Mouse (Mus musculus) pancreas, adult 10 weeks (tissue): ENCODE data around the gene Tex264. TPM values are rescaled to one million over a fixed set of nuclear protein-coding genes. Genes with fewer than 3 reads are reported as not detected.

Experiments used
- polyA plus RNA-seq: library from polyadenylated mRNA; stranded (reverse); fragments of 350-450 nt; fragmentation: Illumina TruSeq; extraction: RNeasy Lipid Tissue Mini Kit (QIAGEN cat#74804); gene quantifications from one replicate; pipeline ENCODE4 v1.2.3, GENCODE M21; 2015; ENCODE audit warnings: low read depth, low replicate concordance; ENCODE audit not compliant: insufficient read depth

The Tex264 gene
- polyA plus RNA-seq = 18.5 TPM

DNA sequence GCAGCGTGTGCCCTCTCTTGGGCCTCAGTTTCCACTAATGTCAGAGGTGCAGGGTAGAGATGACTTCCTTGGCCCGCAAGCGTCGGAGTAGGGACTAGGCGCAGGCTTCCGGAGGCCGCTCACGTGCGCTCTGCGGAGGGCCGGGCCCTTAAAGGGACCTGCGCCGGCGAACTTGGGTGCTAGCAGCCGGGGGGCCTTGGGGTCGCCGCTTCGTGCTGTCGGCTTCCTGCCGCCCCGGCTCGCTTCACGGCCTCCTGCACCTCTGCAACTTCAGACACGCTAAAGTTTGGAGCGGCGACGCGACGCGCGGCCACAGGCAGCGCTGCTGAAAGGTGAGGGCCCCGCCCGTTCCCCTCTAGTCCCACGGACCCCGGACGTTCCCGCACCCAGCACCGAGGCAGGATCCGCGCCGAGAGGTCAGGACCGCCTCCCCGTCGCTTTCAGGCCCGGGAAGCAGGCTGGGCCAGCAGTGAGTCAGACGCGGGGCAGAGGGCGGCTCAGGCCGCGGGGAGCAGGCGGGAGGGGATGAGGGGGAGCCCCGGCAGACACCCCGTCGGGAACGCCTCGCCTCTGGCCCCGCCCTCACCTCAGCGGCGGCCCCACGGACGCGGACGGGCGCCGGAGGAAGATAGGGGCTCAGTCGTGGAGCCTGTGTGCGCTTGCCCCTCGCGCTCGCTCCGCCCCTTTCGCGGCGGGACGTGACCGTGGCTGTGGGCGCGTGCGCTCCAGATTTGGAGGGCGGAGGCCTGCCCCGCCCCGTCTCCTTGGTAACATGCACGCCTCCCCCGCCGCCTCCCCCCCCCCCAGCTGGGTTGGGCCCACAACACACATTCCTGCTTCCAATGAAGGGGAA, at the start of gene Tex264:
Tex264 (minus strand) TSS at position 679 of the 853 bp plus-strand sequence.

DNA sequence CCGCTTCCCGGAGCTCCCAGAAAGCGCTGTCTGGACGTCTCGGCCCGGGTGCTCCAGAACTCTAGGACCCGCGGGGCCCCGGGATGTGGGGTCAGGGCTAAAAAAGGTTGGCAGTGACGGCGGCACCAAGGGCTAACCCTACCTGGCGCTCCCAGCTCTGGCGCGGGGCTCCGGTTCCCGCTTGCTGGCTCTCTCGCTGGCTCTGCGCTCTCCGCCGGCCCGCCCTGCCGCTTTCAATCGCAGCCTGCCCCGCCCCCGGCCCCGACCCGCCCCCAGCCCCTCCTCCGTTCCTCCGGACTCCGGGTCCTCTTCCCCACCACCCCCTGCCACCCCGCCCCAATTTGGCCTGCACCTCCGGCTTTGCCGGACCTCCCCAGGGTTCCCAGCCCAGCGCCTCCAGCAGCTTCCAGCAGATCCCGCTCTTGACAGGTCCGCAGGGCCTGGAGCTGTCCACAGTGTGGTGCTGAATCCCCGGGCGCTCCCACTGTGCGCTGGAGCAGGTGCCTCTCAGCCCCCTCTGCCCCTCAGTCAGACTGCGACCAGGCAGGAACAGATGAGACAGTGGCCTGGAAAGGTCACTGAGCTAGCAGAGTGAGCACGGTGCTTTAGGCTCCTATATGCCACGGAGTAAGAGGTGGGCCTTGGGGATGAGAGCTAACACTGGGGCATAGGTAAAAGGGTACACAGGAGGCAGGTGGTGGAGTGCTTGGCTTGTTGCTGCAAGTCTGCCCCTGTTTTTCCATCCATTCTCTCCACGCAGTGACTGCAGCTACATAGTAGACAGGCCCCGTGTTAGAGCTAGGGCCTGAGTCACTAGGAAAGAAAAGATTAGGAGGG, 29.6 kb downstream of the Tex264 start, which contains the start of gene Grm2:
Grm2 (minus strand) TSS at position 199 of the 837 bp plus-strand sequence.

DNA sequence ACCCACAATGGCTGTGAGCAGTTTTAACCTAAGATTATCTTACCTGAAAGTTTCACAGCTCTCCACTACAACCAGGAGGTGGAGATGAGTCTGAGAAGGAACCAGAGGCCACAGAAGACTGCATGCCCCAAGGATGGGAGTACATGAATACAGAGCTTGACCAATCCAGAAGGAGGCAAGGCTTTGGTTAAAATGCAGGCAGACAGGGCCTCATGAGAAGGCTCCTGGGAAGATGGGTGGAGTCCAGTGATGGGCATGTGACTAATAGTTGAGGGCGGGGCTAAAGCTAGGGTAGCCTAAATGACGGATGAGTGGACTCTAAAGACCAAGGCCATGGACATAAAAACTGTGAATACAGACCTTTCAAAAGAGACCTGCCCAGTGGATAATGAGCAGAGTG, 59.4 kb downstream of the Tex264 start, which contains the start of gene Iqcf6:
Iqcf6 (plus strand) TSS at position 301 of the 400 bp plus-strand sequence.

Other genes starting within 250 kb of the Tex264 start
- 5.6 TPM for gene Acy1, start 247.6 kb downstream of the Tex264 start, polyA plus RNA-seq
- gene Abhd14b, start 238.5 kb downstream of the Tex264 start, polyA plus RNA-seq = 17.9 TPM
- gene Abhd14a, start 238.2 kb downstream of the Tex264 start, polyA plus RNA-seq = 9.6 TPM
- 18.9 TPM for gene Pcbp4, start 232.6 kb downstream of the Tex264 start, polyA plus RNA-seq
- not detected for gene Gpr62, start 220.0 kb downstream of the Tex264 start, polyA plus RNA-seq
- gene Rrp9, start 210.0 kb downstream of the Tex264 start, polyA plus RNA-seq = 9.6 TPM
- gene Parp3, start 209.0 kb downstream of the Tex264 start, polyA plus RNA-seq = 8.3 TPM
- not detected for gene Iqcf1, start 186.0 kb downstream of the Tex264 start, polyA plus RNA-seq
- gene Iqcf5, start 171.4 kb downstream of the Tex264 start, polyA plus RNA-seq = not detected
- not detected for gene Iqcf3, start 124.3 kb downstream of the Tex264 start, polyA plus RNA-seq
- gene Iqcf4, start 114.9 kb downstream of the Tex264 start, polyA plus RNA-seq = not detected
- not detected for gene Iqcf6, start 59.3 kb downstream of the Tex264 start, polyA plus RNA-seq
- gene Grm2, start 29.8 kb downstream of the Tex264 start, polyA plus RNA-seq = not detected
- 2.5 TPM for gene Rad54l2, start 103.3 kb upstream of the Tex264 start, polyA plus RNA-seq
- 7.4 TPM for gene Dcaf1, start 135.9 kb upstream of the Tex264 start, polyA plus RNA-seq
- gene Rbm15b, start 201.5 kb upstream of the Tex264 start, polyA plus RNA-seq = 5.0 TPM
- 139 TPM for gene Manf, start 206.1 kb upstream of the Tex264 start, polyA plus RNA-seq